Mouse (Mus musculus): ENCODE measurements around the gene Epop. TPM values are rescaled to one million over a fixed set of nuclear protein-coding genes. Genes with fewer than 3 reads are reported as not detected.

The Epop gene
- total and polyA plus RNA-seq, 3 experiments, result 0.61 to 2.6 (median 1.4) TPM

DNA sequence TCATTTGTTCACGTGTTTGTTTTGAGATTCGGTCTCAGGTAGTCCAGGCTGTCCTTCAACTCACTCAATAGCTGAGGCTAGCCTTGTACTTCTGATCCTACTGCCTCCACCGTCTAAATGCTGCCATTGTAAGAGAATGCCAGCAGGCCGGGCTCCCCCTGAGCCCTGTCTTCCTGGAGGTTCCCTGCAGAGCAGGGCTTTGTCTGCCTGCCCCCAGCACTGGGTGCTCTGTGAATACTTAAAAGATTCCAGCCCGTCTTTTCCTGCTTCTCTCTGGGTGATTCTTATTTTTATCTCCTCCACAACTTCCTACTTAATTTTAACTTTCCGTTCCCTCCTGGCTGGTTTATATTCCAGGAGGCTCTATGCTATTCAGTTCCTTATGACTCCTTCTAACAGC is 27.3 kb downstream of the Epop start:
- Histone ChIP-seq H3K9ac (ENCODE audit: low read depth, low read length) (no peak overlapping the region), H3K36me3 (ENCODE audit: control insufficient read depth, insufficient read depth, low read length) (no peaks in the 10 kb centered on the region), H3K4me3 (no peak overlapping the region), H3K4me1 (ENCODE audit: control insufficient read depth, insufficient read depth, low read length) (peaks cover 1% of the 10 kb centered on the region), H3K27ac (no peak overlapping the region), H3K27me3 (ENCODE audit: control insufficient read depth, insufficient read depth, low read length) (no peaks in the 10 kb centered on the region; the same call in 1 of the 2 replicates), H3K79me2 (replicated peaks; ENCODE audit: control insufficient read depth, insufficient read depth, low read length) (no peaks in the 10 kb centered on the region)
- TF ChIP-seq POLR2A (IDR thresholded peaks at IDR 0.05; ENCODE audit: insufficient read depth, low read depth, low read length), result no peak
- TF ChIP-seq CTCF (IDR thresholded peaks at IDR 0.05), result no peak
- TF ChIP-seq EP300 (IDR thresholded peaks at IDR 0.05; ENCODE audit: insufficient read depth, low read depth, low read length), result no peak
- 26% methylated on average over 6 of the region's 6 CpGs for WGBS
- no peak for DNase-seq
- intact Hi-C loops (cut with DNase I), result no loop called here

DNA sequence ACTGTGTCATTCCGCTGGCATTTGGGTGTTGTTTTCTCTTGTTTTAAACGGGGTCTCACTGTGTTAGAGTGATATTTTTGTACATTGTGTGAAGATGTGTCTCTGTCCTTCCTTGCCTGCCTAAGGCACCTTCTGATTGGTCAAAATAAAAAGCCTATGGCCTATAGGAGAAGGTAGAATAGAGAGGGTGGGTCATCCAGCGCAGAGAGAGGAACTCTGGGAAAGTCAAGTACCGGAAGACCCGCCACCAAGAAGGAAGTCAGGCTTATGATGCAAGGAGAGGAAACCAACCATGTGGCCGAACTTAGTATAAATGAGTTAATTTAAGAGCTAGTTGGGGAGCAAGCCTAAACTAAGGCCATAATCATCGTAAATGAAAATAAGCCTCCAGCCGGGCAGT is 30.4 kb downstream of the Epop start:
- no peaks in the 10 kb centered on the region; the same call in 1 of the 2 replicates for H3K27me3 ChIP-seq (ENCODE audit: control insufficient read depth, insufficient read depth, low read length)
- no peak overlapping the region for H3K9ac ChIP-seq (ENCODE audit: low read depth, low read length)
- no peak overlapping the region for H3K27ac ChIP-seq
- H3K4me1 ChIP-seq (ENCODE audit: control insufficient read depth, insufficient read depth, low read length), result peaks cover 1% of the 10 kb centered on the region
- intact Hi-C loops (cut with DNase I), result no loop called here
- no peaks in the 10 kb centered on the region for H3K79me2 ChIP-seq (replicated peaks; ENCODE audit: control insufficient read depth, insufficient read depth, low read length)
- DNase-seq, result no peak
- no peaks in the 10 kb centered on the region for H3K36me3 ChIP-seq (ENCODE audit: control insufficient read depth, insufficient read depth, low read length)
- TF ChIP-seq CTCF (IDR thresholded peaks at IDR 0.05) (no peak), EP300 (IDR thresholded peaks at IDR 0.05; ENCODE audit: insufficient read depth, low read depth, low read length) (no peak), POLR2A (IDR thresholded peaks at IDR 0.05; ENCODE audit: insufficient read depth, low read depth, low read length) (no peak)
- 82% methylated on average over 8 of the region's 8 CpGs for WGBS
- no peak overlapping the region for H3K4me3 ChIP-seq

DNA sequence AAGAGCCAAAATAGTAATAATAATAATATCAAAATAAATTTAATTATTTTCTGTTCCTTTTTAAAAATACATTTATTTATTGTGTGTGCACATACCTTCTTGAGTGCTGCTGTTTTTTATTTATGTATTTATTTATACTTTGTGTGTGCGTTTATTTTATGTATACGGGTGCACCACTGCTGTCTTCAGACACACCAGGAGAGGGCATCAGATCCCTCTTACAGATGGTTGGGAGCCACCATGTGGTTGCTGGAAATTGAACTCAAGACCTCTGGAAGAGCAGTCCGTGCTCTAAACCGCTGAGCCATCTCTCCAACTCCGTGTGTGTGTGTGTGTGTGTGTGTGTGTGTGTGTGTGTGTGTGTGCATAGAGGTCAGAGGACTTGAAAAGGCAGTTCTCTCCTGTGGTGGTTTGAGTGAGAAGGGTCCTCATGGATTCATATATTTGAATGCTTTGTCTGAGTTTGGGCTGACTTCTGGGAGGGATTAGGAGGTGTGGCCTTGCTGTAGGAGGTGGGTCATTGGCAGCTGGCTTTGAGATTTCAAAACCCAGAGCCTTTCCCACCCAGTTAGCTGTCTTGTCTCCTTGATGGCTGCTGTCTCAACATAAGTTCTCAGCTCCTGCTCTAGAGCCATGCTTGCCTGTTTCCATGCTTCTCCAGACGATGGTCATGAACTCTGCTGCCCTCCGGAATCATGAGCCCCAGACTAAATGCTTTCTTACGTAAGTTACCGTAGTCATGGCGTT is 31.4 kb downstream of the Epop start:
- Histone ChIP-seq H3K27ac (no peak overlapping the region), H3K9ac (ENCODE audit: low read depth, low read length) (no peak overlapping the region), H3K4me3 (no peak overlapping the region), H3K27me3 (ENCODE audit: control insufficient read depth, insufficient read depth, low read length) (no peaks in the 10 kb centered on the region; the same call in 1 of the 2 replicates), H3K36me3 (ENCODE audit: control insufficient read depth, insufficient read depth, low read length) (no peaks in the 10 kb centered on the region), H3K4me1 (ENCODE audit: control insufficient read depth, insufficient read depth, low read length) (no peaks in the 10 kb centered on the region), H3K79me2 (replicated peaks; ENCODE audit: control insufficient read depth, insufficient read depth, low read length) (no peaks in the 10 kb centered on the region)
- 73% methylated on average over 10 of the region's 10 CpGs for WGBS
- no peak for DNase-seq
- intact Hi-C loops (cut with DNase I), result no loop called here
- no peak for TF ChIP-seq POLR2A (IDR thresholded peaks at IDR 0.05; ENCODE audit: insufficient read depth, low read depth, low read length)

DNA sequence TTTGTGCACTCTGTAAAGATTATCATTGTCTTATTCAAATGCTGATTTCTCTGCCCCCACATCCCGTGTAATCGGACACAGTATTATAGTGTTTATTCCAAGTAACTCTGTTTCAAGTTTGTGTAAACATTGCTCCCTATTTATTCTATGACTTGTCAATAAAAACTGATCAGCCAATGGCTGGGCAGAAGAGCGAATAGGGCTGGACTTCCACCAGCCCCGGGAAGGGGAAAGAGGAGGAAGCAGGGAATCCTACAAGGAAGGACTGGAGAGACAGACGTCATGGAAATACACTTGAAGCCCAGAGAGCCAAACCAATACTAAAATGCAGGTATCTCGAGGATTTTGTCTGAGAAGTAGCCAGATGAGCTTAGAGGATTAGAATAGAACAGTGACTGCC is 35.4 kb downstream of the Epop start:
- intact Hi-C loops (cut with DNase I), result no loop called here
- Histone ChIP-seq H3K27me3 (ENCODE audit: control insufficient read depth, insufficient read depth, low read length) (no peaks in the 10 kb centered on the region; the same call in 1 of the 2 replicates), H3K36me3 (ENCODE audit: control insufficient read depth, insufficient read depth, low read length) (no peaks in the 10 kb centered on the region), H3K4me3 (no peak overlapping the region), H3K27ac (no peak overlapping the region), H3K9ac (ENCODE audit: low read depth, low read length) (no peak overlapping the region), H3K79me2 (replicated peaks; ENCODE audit: control insufficient read depth, insufficient read depth, low read length) (no peaks in the 10 kb centered on the region), H3K4me1 (ENCODE audit: control insufficient read depth, insufficient read depth, low read length) (no peaks in the 10 kb centered on the region)
- no peak for DNase-seq
- WGBS, result 36% methylated on average over 6 of the region's 6 CpGs
- no peak for TF ChIP-seq EP300 (IDR thresholded peaks at IDR 0.05; ENCODE audit: insufficient read depth, low read depth, low read length)
- no peak for TF ChIP-seq POLR2A (IDR thresholded peaks at IDR 0.05; ENCODE audit: insufficient read depth, low read depth, low read length)
- TF ChIP-seq CTCF (IDR thresholded peaks at IDR 0.05), result no peak

DNA sequence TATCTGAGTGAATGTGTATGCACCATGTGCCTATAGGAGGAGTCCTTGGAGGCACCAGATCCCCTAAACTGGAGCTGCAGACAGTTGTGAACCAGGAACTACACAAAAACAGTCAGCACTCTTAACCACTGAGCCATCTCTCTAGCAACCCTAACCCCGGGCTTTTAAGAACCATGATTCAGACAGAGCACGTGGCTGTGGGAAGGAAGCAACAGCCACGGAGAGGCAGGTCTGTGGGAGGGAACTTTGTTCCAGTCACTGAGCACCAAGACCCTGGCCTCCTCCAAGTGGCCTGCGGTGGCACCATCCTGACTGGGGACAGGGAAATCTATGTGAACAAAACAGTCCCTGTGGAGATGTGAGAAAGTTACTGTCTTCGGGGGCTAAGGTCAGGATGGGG is 37.6 kb downstream of the Epop start:
- Histone ChIP-seq H3K27me3 (ENCODE audit: control insufficient read depth, insufficient read depth, low read length) (no peaks in the 10 kb centered on the region; the same call in 1 of the 2 replicates), H3K27ac (no peak overlapping the region), H3K79me2 (replicated peaks; ENCODE audit: control insufficient read depth, insufficient read depth, low read length) (no peaks in the 10 kb centered on the region), H3K9ac (ENCODE audit: low read depth, low read length) (no peak overlapping the region), H3K4me3 (no peak overlapping the region), H3K36me3 (ENCODE audit: control insufficient read depth, insufficient read depth, low read length) (no peaks in the 10 kb centered on the region), H3K4me1 (ENCODE audit: control insufficient read depth, insufficient read depth, low read length) (no peaks in the 10 kb centered on the region)
- 44% methylated on average over 5 of the region's 5 CpGs for WGBS
- intact Hi-C loops (cut with DNase I), result no loop called here
- no peak for DNase-seq
- TF ChIP-seq CTCF (IDR thresholded peaks at IDR 0.05) (no peak), POLR2A (IDR thresholded peaks at IDR 0.05; ENCODE audit: insufficient read depth, low read depth, low read length) (no peak), EP300 (IDR thresholded peaks at IDR 0.05; ENCODE audit: insufficient read depth, low read depth, low read length) (no peak)

DNA sequence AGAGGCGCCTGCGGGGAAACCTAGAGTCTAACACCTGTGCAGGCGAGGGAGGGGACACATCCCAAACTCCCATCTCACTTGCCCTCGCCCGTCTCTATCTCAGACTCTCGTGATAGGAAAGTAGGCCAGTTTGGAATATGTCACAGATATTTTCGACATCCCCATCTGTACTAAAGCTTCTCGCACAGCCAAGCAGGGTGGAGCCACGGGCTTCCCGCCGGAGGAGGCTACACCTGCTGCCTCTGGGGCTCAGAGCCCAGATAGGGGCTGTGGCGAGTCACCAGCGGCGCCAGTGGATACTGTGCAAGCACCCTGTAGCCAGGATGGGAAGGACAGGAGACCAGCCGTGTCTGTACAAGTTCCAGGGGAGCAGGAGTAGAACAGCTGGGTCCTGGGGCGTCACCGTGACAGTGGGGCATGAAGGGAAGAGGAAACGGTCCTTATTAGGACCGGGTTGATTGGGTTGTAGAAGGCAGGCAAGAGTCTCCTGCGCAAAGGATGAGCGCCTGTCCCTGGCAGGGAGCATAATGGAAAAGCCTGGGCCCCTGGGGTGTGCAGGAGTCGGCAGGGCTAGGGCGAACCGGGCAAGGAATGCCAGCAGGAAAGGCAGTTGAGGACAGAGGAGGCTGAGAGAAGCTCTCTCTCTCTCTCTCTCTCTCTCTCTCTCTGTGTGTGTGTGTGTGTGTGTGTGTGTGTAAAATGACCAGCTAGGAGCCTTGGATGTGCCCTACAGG is 39.1 kb downstream of the Epop start:
- Histone ChIP-seq H3K4me3 (no peak overlapping the region), H3K4me1 (ENCODE audit: control insufficient read depth, insufficient read depth, low read length) (peaks cover 1% of the 10 kb centered on the region; the same call in 1 of the 2 replicates), H3K36me3 (ENCODE audit: control insufficient read depth, insufficient read depth, low read length) (no peaks in the 10 kb centered on the region), H3K27ac (no peak overlapping the region), H3K9ac (ENCODE audit: low read depth, low read length) (no peak overlapping the region), H3K27me3 (ENCODE audit: control insufficient read depth, insufficient read depth, low read length) (no peaks in the 10 kb centered on the region; the same call in 1 of the 2 replicates), H3K79me2 (replicated peaks; ENCODE audit: control insufficient read depth, insufficient read depth, low read length) (no peaks in the 10 kb centered on the region)
- no peak for DNase-seq
- no peak for TF ChIP-seq EP300 (IDR thresholded peaks at IDR 0.05; ENCODE audit: insufficient read depth, low read depth, low read length)
- TF ChIP-seq CTCF (IDR thresholded peaks at IDR 0.05), result no peak
- intact Hi-C loops (cut with DNase I), result no loop called here
- 42% methylated on average over 24 of the region's 24 CpGs for WGBS

All from heart, adult 2 months (tissue).